Mouse (Mus musculus) heart, embryonic 12.5 days (tissue): ENCODE measurements around the gene Akr1a1. TPM values are rescaled to one million over a fixed set of nuclear protein-coding genes. Genes with fewer than 3 reads are reported as not detected.
"Not testable (repeated sequence)": the region's sequence is repeated elsewhere in the genome, so short reads cannot be mapped to it uniquely, and the experiment has no call there.

Experiments
- ATAC-seq: fragments of 200-750 bp; cut with Nextera tagmentation; 2 replicates; pipeline ENCODE4 v1.8.0; 2017; ENCODE audit warnings: moderate TSS enrichment, moderate library complexity; ENCODE audit not compliant: insufficient number of reproducible peaks, low FRiP score
- H3K27ac ChIP-seq: fragments of 300-500 bp; sonication (generic); 2 replicates; pipeline ENCODE4 v1.5.1; 2016; ENCODE audit warnings: mild to moderate bottlenecking, moderate library complexity; ENCODE audit not compliant: poor library complexity, severe bottlenecking
- H3K27me3 ChIP-seq: fragments of 300-500 bp; sonication (generic); replicated peaks from 2 replicates; pipeline ENCODE4 v1.6.1; 2016; ENCODE audit warnings: mild to moderate bottlenecking, moderate library complexity
- H3K36me3 ChIP-seq: fragments of 300-500 bp; sonication (generic); 2 replicates; pipeline ENCODE4 v1.6.1; 2016; ENCODE audit warnings: mild to moderate bottlenecking, moderate library complexity
- H3K4me1 ChIP-seq: fragments of 300-500 bp; sonication (generic); replicated peaks from 2 replicates; pipeline ENCODE4 v1.6.1; 2016; ENCODE audit warnings: mild to moderate bottlenecking
- H3K4me2 ChIP-seq: fragments of 300-500 bp; sonication (generic); 2 replicates; pipeline ENCODE4 v1.6.1; 2016; ENCODE audit warnings: mild to moderate bottlenecking, moderate library complexity
- H3K4me3 ChIP-seq: fragments of 300-500 bp; sonication (generic); 2 replicates; pipeline ENCODE4 v1.5.1; 2016; ENCODE audit warnings: mild to moderate bottlenecking
- H3K9ac ChIP-seq: fragments of 300-500 bp; sonication (generic); 2 replicates; pipeline ENCODE4 v1.6.1; 2016; ENCODE audit warnings: mild to moderate bottlenecking, moderate library complexity
- H3K9me3 ChIP-seq: fragments of 300-500 bp; sonication (generic); replicated peaks from 2 replicates; pipeline ENCODE4 v1.6.1; 2016; ENCODE audit warnings: mild to moderate bottlenecking, moderate library complexity
- WGBS: fragments of 180-500 bp; shearing (Covaris S2); methylation state at CpG from one replicate; pipeline ENCODE4 v1.1.7; 2016; 5-methylcytosine and 5-hydroxymethylcytosine counted together
- polyA plus RNA-seq: library from polyadenylated mRNA; unstranded; fragments of >200 nt; fragmentation: Nextera tagmentation; extraction: Ambion mirVana; gene quantifications from 2 replicates; pipeline ENCODE4 v1.2.1, GENCODE M21; 2016

Akr1a1 gene
- polyA plus RNA-seq, 1 experiment from 2014 or later = 550 TPM

DNA sequence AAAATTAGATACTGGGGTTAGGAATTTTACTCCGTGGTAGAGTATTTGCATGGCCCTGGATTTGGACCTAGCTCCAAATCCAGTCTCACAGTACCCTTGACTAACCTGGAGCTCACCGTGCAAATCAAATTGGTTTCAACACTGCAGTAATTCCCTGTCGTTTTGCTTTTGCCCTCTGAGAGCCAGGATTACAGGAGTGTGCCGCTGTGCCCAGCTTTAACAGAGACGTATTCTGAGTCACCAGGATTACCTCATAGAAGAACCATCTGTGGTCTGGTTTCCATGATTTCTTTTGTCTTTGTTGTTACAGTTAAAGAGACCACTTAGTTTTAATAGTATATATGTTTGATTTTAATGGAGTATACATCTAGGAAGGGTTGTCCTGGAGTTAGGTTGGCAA lies 27.7 kb upstream of the Akr1a1 start:
- H3K4me3 ChIP-seq = no peak overlapping the region
- 61% methylated on average over 5 of the region's 5 CpGs for WGBS
- H3K4me2 ChIP-seq = no peak overlapping the region
- no peaks in the 10 kb centered on the region for H3K4me1 ChIP-seq
- H3K27me3 ChIP-seq = no peaks in the 10 kb centered on the region
- H3K9me3 ChIP-seq = no peaks in the 10 kb centered on the region
- ATAC-seq = no peak
- H3K27ac ChIP-seq = no peak overlapping the region
- H3K9ac ChIP-seq = no peak overlapping the region
- H3K36me3 ChIP-seq = no peaks in the 10 kb centered on the region

DNA sequence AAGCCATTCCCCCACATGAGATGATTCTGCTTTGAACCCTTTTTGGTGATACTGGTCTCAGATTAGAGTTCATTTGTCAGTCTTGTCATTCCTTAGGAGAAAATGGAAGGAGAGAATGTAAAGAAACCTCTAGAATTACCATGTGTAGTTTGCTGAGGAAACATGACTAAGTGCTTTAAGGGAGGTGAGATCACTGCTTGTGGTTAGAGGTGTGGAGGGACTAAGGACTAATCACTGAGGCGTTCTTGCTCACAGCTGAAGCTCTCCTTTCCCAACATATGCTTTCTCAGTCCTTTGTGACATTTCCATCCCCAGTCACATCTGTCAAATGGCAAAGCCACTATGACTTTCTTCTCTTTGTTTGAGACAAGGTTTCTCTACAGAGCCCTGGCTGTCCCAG lies 26.3 kb upstream of the Akr1a1 start:
- Histone ChIP-seq H3K36me3 (no peaks in the 10 kb centered on the region), H3K4me1 (no peaks in the 10 kb centered on the region), H3K27me3 (no peaks in the 10 kb centered on the region), H3K4me2 (no peak overlapping the region), H3K9ac (no peak overlapping the region), H3K27ac (no peak overlapping the region), H3K9me3 (no peaks in the 10 kb centered on the region), H3K4me3 (no peak overlapping the region)
- ATAC-seq = no peak
- WGBS = 71% methylated on average over 1 of the region's 1 CpGs

DNA sequence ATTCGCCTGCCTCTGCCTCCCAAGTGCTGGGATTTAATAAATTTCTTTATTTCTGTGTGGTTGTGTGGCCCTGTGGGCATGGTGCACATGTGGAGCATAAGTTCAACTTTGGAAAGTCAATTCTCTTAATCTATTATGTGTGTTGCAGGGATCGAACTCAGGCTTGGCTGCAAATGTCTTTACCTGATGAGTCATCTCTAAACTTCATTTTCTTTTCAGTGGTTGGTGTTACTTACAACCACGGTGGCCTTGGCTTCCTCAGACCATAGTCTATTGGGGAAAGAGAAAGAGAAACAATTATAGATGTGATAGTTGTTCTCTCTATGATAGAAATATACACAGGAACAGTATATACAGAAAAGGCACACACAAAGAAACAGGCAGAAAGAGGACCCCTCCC lies 24.5 kb upstream of the Akr1a1 start:
- no peaks in the 10 kb centered on the region for H3K9me3 ChIP-seq
- no peak overlapping the region for H3K27ac ChIP-seq
- no peak for ATAC-seq
- no peaks in the 10 kb centered on the region for H3K27me3 ChIP-seq
- no peak overlapping the region for H3K9ac ChIP-seq
- WGBS = 84% methylated on average over 3 of the region's 3 CpGs
- H3K4me3 ChIP-seq = no peak overlapping the region
- H3K4me1 ChIP-seq = no peaks in the 10 kb centered on the region
- no peaks in the 10 kb centered on the region for H3K36me3 ChIP-seq
- no peak overlapping the region for H3K4me2 ChIP-seq

- H3K27ac ChIP-seq, H3K4me3 ChIP-seq, H3K4me2 ChIP-seq, H3K9me3 ChIP-seq, ATAC-seq, H3K9ac ChIP-seq, H3K4me1 ChIP-seq, H3K36me3 ChIP-seq, H3K27me3 ChIP-seq: not testable (repeated sequence)
- 85% methylated on average over 6 of the region's 6 CpGs for WGBS
Observed at GRCm38 (mm10) chr4:116674761-116675160, 23.3 kb upstream of the Akr1a1 start.

DNA sequence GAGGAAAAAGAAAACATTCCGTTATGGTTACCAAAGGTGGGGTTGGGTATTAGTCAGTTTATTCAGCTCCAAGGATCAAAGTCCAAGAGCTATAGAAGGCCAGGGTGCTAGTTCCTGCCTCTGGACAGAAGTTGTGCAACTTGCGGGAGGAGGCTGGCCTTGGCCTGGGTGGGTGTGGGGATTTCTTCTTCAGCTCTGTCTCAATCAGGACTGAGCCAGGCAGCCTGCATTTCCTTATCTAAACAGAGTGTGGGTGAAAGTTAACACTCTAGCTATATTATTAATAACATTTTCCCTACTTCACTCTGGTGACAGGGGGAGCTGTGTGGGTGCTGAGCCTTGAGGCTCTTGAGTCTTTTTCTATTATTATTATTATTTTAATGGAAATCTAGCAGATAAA lies 21.3 kb upstream of the Akr1a1 start:
- no peaks in the 10 kb centered on the region for H3K4me1 ChIP-seq
- H3K4me3 ChIP-seq = no peak overlapping the region
- no peak overlapping the region for H3K9ac ChIP-seq
- 47% methylated on average over 2 of the region's 2 CpGs for WGBS
- H3K36me3 ChIP-seq = no peaks in the 10 kb centered on the region
- no peaks in the 10 kb centered on the region for H3K27me3 ChIP-seq
- no peaks in the 10 kb centered on the region for H3K9me3 ChIP-seq
- no peak overlapping the region for H3K4me2 ChIP-seq
- no peak overlapping the region for H3K27ac ChIP-seq
- ATAC-seq = no peak

- WGBS = 73% methylated on average over 2 of the region's 2 CpGs
- Histone ChIP-seq H3K4me3 (no peak overlapping the region), H3K4me1 (no peaks in the 10 kb centered on the region), H3K4me2 (no peak overlapping the region), H3K9ac (no peak overlapping the region), H3K36me3 (no peaks in the 10 kb centered on the region), H3K27me3 (no peaks in the 10 kb centered on the region), H3K9me3 (no peaks in the 10 kb centered on the region), H3K27ac (no peak overlapping the region)
- no peak for ATAC-seq
Observed at GRCm38 (mm10) chr4:116669291-116669690, 17.8 kb upstream of the Akr1a1 start.

DNA sequence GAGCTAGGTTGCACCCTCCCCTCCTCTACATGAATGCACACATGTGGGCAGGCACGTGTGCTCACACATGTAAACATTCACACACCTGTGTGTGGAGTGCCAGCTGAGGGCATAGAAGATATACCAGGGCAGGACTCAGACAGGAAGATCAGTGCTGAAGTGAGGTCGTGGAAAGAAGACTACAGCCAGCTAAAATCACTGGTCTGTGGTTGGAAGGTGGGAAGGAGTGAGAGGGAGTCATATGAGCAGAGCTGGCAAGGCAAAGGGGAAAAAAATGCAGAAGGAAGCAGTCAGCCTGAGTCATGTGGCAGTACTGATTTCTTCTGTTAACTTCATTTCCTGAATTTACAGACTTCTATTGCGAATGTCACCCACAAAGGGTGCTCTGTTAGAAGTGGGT lies 16.7 kb upstream of the Akr1a1 start:
- Histone ChIP-seq H3K36me3 (no peaks in the 10 kb centered on the region), H3K9ac (no peak overlapping the region), H3K4me1 (no peaks in the 10 kb centered on the region), H3K9me3 (no peaks in the 10 kb centered on the region), H3K27ac (no peak overlapping the region), H3K27me3 (no peaks in the 10 kb centered on the region), H3K4me2 (no peak overlapping the region), H3K4me3 (no peak overlapping the region)
- 45% methylated on average over 3 of the region's 3 CpGs for WGBS
- ATAC-seq = no peak

- Histone ChIP-seq H3K9me3 (no peaks in the 10 kb centered on the region), H3K27ac (no peak overlapping the region), H3K4me2 (no peak overlapping the region), H3K4me3 (no peak overlapping the region), H3K9ac (no peak overlapping the region), H3K27me3 (no peaks in the 10 kb centered on the region), H3K36me3 (no peaks in the 10 kb centered on the region), H3K4me1 (no peaks in the 10 kb centered on the region)
- 49% methylated on average over 4 of the region's 4 CpGs for WGBS
- no peak for ATAC-seq
Observed at GRCm38 (mm10) chr4:116666625-116667024, 15.1 kb upstream of the Akr1a1 start.

GRCm38 (mm10) chr4:116661998-116662397 lies 10.5 kb upstream of the Akr1a1 start:
- Histone ChIP-seq H3K4me3 (no peak overlapping the region), H3K9ac (no peak overlapping the region), H3K27me3 (no peaks in the 10 kb centered on the region), H3K4me1 (no peaks in the 10 kb centered on the region), H3K9me3 (no peaks in the 10 kb centered on the region), H3K27ac (no peak overlapping the region), H3K4me2 (no peak overlapping the region), H3K36me3 (no peaks in the 10 kb centered on the region)
- no peak for ATAC-seq
- 87% methylated on average over 1 of the region's 1 CpGs for WGBS

GRCm38 (mm10) chr4:116660829-116661228 lies 9.3 kb upstream of the Akr1a1 start:
- Histone ChIP-seq H3K9me3 (no peaks in the 10 kb centered on the region), H3K36me3 (no peaks in the 10 kb centered on the region), H3K27me3 (no peaks in the 10 kb centered on the region), H3K27ac (no peak overlapping the region), H3K4me1 (0 out of 2 replicates have a peak, but pooled peaks cover under 1% of the 10 kb centered on the region), H3K4me2 (no peak overlapping the region), H3K4me3 (no peak overlapping the region), H3K9ac (no peak overlapping the region)
- ATAC-seq = no peak
- 72% methylated on average over 6 of the region's 6 CpGs for WGBS

DNA sequence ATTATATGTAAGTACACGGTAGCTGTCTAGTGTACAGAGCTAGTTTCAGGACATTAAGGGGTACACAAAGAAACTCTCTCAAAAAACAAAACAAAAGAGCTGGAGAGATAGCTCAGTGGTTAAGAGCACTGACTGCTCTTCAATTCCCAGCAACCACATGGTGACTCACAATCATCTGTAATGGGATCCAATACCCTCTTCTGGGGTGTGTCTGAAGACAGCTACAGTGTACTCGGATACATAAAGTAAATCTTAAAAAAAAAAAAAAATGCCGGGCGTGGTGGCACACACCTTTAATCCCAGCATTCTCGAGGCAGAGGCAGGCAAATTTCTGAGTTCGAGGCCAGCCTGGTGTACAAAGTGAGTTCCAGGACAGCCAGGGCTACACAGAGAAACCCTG lies 8.4 kb upstream of the Akr1a1 start:
- not testable (repeated sequence) for ATAC-seq, H3K4me2 ChIP-seq, H3K9ac ChIP-seq, H3K9me3 ChIP-seq, H3K27me3 ChIP-seq, H3K4me3 ChIP-seq, H3K4me1 ChIP-seq, H3K27ac ChIP-seq, H3K36me3 ChIP-seq
- 87% methylated on average over 6 of the region's 6 CpGs for WGBS

- no peak for ATAC-seq
- no peaks in the 10 kb centered on the region for H3K9me3 ChIP-seq
- WGBS = 77% methylated on average over 2 of the region's 2 CpGs
Observed at GRCm38 (mm10) chr4:116659474-116659873, 8.0 kb upstream of the Akr1a1 start.

More at GRCm38 (mm10) chr4:116659474-116659873, 8.0 kb upstream of the Akr1a1 start:
- no peaks in the 10 kb centered on the region for H3K27me3 ChIP-seq
- H3K4me2 ChIP-seq = no peak overlapping the region
- no peaks in the 10 kb centered on the region for H3K36me3 ChIP-seq
- no peak overlapping the region for H3K4me3 ChIP-seq
- 0 out of 2 replicates have a peak, but pooled peaks cover 3% of the 10 kb centered on the region for H3K4me1 ChIP-seq
- no peak overlapping the region for H3K9ac ChIP-seq
- no peak overlapping the region for H3K27ac ChIP-seq
